Mouse (Mus musculus): ENCODE results near the gene Odf2l. TPM values are rescaled to one million over a fixed set of nuclear protein-coding genes. Genes with fewer than 3 reads are reported as not detected.

Gene Odf2l
- polyA plus RNA-seq, 1 experiment = 3.3 TPM

- H3K4me3 ChIP-seq (ENCODE audit: insufficient read depth, poor library complexity, severe bottlenecking) = no peak overlapping the region
- H3K79me2 ChIP-seq (ENCODE audit: control insufficient read depth, insufficient read depth) = no peaks in the 10 kb centered on the region
- H3K27me3 ChIP-seq (ENCODE audit: control insufficient read depth, insufficient read depth, insufficient read length) = no peaks in the 10 kb centered on the region
- no peaks in the 10 kb centered on the region for H3K36me3 ChIP-seq (ENCODE audit: control insufficient read depth, insufficient read depth)
- H3ac ChIP-seq (ENCODE audit: control insufficient read depth, insufficient read length, low read depth) = no peak overlapping the region
- no peaks in the 10 kb centered on the region for H3K79me3 ChIP-seq (ENCODE audit: low read depth)
- TF ChIP-seq USF1 (IDR thresholded peaks at IDR 0.05; ENCODE audit: low read depth) = no peak
- TF ChIP-seq MYOG (IDR thresholded peaks at IDR 0.05; ENCODE audit: control insufficient read depth, extremely low read depth, insufficient read length) = no peak
- TF ChIP-seq FOSL1 (IDR thresholded peaks at IDR 0.05; ENCODE audit: insufficient read depth, low read length, poor library complexity, severe bottlenecking) = no peak
- no peak for TF ChIP-seq CEBPB (IDR thresholded peaks at IDR 0.05; ENCODE audit: low read depth)
- no peak for TF ChIP-seq MYOD1 (IDR thresholded peaks at IDR 0.05; ENCODE audit: control insufficient read depth, insufficient read length, low read depth)
- TF ChIP-seq MAX (IDR thresholded peaks at IDR 0.05) = no peak
Observed at GRCm38 (mm10) chr3:145191972-145192371, 73.6 kb downstream of the Odf2l start.

DNA sequence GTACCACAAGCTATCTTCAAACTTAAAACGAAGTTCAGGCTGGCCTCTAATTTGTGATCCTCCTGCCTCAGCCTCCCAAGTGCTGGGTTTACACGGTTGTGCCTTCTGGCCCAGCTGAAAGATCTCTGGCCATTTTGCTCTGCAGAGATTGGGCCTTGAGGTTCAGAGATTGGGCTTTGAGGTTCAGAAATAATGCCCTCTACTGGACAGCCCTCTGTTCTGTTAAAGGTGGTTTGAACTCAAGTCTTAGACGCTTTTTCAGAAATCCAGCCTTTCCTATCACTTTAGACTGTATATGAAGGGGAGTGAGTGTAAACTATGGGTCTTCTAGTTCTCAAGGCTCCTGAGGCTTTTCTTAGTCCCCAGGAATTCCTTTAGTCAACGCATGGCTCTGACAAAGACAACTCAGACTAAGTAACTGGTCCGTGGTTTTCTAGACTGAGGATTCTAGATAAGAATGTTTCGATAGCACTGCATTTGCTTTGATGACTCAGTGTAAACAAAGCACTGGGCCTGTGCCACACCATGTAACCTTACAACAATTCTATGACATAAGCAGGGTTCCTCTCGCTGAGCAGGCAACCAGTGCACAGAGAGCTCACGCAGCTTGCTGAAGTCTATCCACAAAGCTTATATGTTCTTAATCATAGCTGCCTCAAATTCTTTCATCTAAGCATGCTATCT is 77.0 kb downstream of the Odf2l start:
- H3K79me2 ChIP-seq (ENCODE audit: control insufficient read depth, insufficient read depth) = no peaks in the 10 kb centered on the region
- no peaks in the 10 kb centered on the region for H3K36me3 ChIP-seq (ENCODE audit: control insufficient read depth, insufficient read depth)
- no peak overlapping the region for H3ac ChIP-seq (ENCODE audit: control insufficient read depth, insufficient read length, low read depth)
- H3K4me3 ChIP-seq (ENCODE audit: insufficient read depth, poor library complexity, severe bottlenecking) = no peak overlapping the region
- H3K27me3 ChIP-seq (ENCODE audit: control insufficient read depth, insufficient read depth, insufficient read length) = no peaks in the 10 kb centered on the region
- no peaks in the 10 kb centered on the region for H3K79me3 ChIP-seq (ENCODE audit: low read depth)
- peak; percentile 36 for TF ChIP-seq FOSL1 (IDR thresholded peaks at IDR 0.05; ENCODE audit: insufficient read depth, low read length, poor library complexity, severe bottlenecking)
- no peak for TF ChIP-seq CTCF (IDR thresholded peaks at IDR 0.05; ENCODE audit: control insufficient read depth, insufficient read depth, insufficient read length)
- peak; percentile 62 for TF ChIP-seq MAX (IDR thresholded peaks at IDR 0.05)
- TF ChIP-seq CEBPB (IDR thresholded peaks at IDR 0.05; ENCODE audit: low read depth) = peak; percentile 3

DNA sequence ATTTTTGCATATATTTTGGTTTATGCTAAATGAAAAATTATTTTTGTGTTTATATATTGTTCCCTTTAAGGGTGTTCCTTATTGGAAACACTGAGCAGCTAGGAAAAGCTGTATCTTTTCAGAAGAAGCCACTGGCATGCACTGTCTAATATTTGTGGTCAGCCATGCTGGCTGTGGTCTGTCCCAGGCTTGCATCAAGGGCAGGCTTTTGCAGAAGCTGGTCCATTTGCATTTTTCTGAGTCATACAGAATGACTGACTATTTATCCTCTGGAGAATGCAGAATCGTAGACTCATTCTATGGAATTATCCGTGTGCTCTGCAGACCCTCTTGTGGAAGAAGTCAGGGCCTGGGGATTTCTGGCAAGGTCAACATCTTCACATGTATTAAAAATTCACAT is 79.7 kb downstream of the Odf2l start:
- H3ac ChIP-seq (ENCODE audit: control insufficient read depth, insufficient read length, low read depth) = no peak overlapping the region
- H3K79me2 ChIP-seq (ENCODE audit: control insufficient read depth, insufficient read depth) = no peaks in the 10 kb centered on the region
- no peak overlapping the region for H3K4me3 ChIP-seq (ENCODE audit: insufficient read depth, poor library complexity, severe bottlenecking)

More for the DNA sequence above, 79.7 kb downstream of the Odf2l start:
- Histone ChIP-seq H3K79me3 (ENCODE audit: low read depth) (no peaks in the 10 kb centered on the region), H3K36me3 (ENCODE audit: control insufficient read depth, insufficient read depth) (no peaks in the 10 kb centered on the region), H3K27me3 (ENCODE audit: control insufficient read depth, insufficient read depth, insufficient read length) (no peaks in the 10 kb centered on the region)
- peak; percentile 36 for TF ChIP-seq FOSL1 (IDR thresholded peaks at IDR 0.05; ENCODE audit: insufficient read depth, low read length, poor library complexity, severe bottlenecking)
- TF ChIP-seq CEBPB (IDR thresholded peaks at IDR 0.05; ENCODE audit: low read depth) = peak; percentile 58
- peak; percentile 89 for TF ChIP-seq MAX (IDR thresholded peaks at IDR 0.05)
- TF ChIP-seq MYOG (IDR thresholded peaks at IDR 0.05; ENCODE audit: control insufficient read depth, extremely low read depth, insufficient read length) = no peak
- TF ChIP-seq USF1 (IDR thresholded peaks at IDR 0.05; ENCODE audit: low read depth) = no peak
- peak; percentile 13 for TF ChIP-seq MYOD1 (IDR thresholded peaks at IDR 0.05; ENCODE audit: control insufficient read depth, insufficient read length, low read depth)
- no peak for TF ChIP-seq CTCF (IDR thresholded peaks at IDR 0.05; ENCODE audit: control insufficient read depth, insufficient read depth, insufficient read length)

Other genes starting within 250 kb of the Odf2l start
- gene Clca4b, start 186.1 kb upstream of the Odf2l start, polyA plus RNA-seq (2012; fragmentation: generic; extraction: Trizol) = not detected
- 0.01 TPM for gene Clca4a, start 143.5 kb upstream of the Odf2l start, polyA plus RNA-seq (2012; fragmentation: generic; extraction: Trizol)
- not detected for gene Clca1, start 85.8 kb upstream of the Odf2l start, polyA plus RNA-seq (2012; fragmentation: generic; extraction: Trizol)
- 0.27 TPM for gene Clca2, start 19.1 kb upstream of the Odf2l start, polyA plus RNA-seq (2012; fragmentation: generic; extraction: Trizol)
- gene Col24a1, start 173.9 kb downstream of the Odf2l start, polyA plus RNA-seq (2012; fragmentation: generic; extraction: Trizol) = 0.01 TPM